Mouse (Mus musculus) spleen, postnatal 14 days (tissue): ENCODE data around the gene Pin1.
"Not testable (repeated sequence)": the region's sequence is repeated elsewhere in the genome, so short reads cannot be mapped to it uniquely, and the experiment has no call there.

Source experiments
- DNase-seq, 2 experiments: peaks; one replicate each; pipeline ENCODE4 v3.0.0; 2021 to 2022; ENCODE audit warnings: low spot score in 2 of 2

Pin1 gene

GRCm38 (mm10) chr9:20651602-20652259 is at the start of gene Pin1:
Pin1 (plus strand) TSS chr9:20652095.
- DNase-seq, result peak; percentile 92 to 94

- DNase-seq, result no peak
Measured at GRCm38 (mm10) chr9:20606269-20606668, 45.6 kb upstream of the Pin1 start.

GRCm38 (mm10) chr9:20607100-20607974 is 44.6 kb upstream of the Pin1 start:
- peak; percentile 69 to 75 for DNase-seq

GRCm38 (mm10) chr9:20609831-20610464 is 41.9 kb upstream of the Pin1 start:
- no peak for DNase-seq

DNA sequence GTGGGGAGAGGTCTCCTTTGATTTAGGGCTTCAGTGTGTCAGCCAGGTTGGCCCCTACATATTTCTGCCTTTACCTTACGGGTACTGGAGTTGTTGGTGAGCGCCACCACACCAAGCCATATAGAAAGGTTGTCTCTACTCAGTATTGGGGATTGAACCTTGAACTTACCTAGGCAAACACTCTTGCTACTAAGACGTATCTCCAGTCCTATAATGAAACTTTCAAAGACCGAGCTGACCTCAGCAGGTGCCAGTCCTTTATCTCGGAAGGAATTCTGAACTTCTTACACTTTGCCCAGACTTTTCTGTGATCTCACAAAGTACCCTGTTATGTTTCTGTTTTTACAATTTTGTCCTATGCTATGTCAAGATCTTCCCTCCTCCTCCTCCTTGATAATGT is 39.9 kb upstream of the Pin1 start:
- no peak for DNase-seq

DNA sequence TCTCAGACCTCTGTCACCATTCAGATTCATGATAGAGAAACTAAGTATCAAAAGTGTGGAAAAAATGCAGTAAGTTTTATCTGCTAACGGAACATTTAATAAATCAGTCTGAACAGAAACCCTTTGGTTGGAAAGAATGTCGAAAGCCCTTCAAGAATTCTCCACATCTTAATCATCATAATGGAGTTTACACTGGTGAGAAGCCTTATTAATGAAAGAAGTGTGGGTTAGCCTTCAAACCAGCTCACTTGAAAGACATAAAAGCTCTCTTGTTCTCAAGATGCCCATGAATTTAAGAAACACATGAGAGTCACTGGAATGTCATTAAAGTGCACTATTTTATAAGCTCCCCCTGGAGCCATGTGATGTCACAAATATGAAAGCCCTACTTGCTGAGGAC is 35.2 kb upstream of the Pin1 start:
- DNase-seq, result no peak

- DNase-seq, result no peak
Measured at GRCm38 (mm10) chr9:20631332-20631731, 20.6 kb upstream of the Pin1 start.

DNA sequence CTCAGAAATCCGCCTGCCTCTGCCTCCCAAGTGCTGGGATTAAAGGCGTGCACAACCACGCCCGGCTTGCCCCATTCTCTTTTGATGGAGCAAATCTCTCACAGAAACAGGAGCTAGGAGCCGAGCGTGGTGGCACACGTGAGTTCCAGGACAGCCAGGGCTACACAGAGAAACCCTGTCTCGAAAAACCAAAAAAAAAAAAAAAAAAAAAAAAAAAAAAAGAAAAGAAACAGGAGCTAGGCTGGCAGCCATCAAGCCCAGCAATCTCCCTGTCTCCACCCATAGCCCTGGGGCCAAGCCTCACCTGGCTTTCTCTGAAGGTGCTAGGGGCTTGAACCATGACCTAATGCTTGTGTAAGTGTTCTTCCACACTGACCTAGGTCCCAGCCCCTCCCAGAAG is 16.2 kb upstream of the Pin1 start:
- DNase-seq, result not testable (repeated sequence)

DNA sequence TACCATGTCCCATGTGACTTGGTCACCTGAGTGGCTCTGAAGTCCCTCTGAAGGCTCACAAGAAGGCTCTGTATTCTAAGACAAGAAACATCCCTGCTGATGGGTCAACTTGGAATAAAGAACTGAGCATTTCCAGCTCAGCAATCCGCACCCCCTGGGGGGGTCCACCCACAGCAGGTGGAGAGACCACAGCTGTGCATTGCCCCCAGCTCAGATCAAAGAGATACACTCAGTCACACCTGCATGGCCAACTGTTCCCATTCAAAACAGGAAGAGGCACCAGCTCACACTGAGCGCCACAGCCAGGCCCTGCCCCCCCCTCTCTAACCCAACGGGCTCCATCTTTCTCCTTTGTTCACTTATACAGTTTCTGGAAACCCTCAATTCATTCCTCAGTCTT is 15.6 kb upstream of the Pin1 start:
- peak; percentile 22 to 31 for DNase-seq

- DNase-seq, result no peak
Measured at GRCm38 (mm10) chr9:20636790-20637189, 15.1 kb upstream of the Pin1 start.

DNA sequence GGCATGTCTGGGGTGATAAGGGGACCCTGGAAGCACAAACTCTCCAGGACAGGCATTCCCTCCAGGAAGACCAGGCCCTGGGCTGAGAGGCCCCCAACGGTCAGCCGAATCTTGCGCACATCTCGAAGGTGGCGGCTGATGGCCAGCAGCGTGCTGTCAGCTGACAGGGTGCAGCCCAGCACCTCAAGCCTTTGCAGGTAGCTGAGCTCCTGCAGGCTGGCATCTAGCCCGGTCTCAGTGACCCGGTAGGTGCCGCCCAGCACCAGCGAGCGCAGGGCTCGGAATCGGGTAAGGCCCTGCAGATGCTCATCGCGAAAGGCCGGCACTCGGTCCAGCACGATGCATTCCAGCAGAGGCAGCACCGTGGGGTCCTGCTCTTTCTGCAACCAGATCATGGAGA is 13.3 kb upstream of the Pin1 start:
- no peak for DNase-seq

DNA sequence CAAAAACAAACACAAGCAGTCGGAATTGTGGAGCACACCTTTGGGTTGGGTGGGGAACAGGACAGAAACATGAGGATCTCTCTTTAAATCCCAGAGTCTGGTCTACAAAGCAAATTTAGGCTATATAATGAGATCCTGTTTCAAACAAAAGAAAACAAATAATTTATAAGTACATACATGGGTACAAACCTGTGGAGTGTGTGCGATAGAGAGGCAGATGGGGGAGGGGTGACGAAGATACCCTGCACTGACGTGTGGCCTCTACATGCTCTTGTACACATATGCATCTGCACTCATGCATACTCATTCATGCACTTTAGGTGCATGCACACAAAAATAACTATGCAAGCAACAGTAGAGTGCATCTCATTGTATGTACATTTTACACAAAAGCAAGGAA is 12.4 kb upstream of the Pin1 start:
- DNase-seq, result no peak

- DNase-seq, result no peak
Measured at GRCm38 (mm10) chr9:20641501-20641900, 10.4 kb upstream of the Pin1 start.

DNA sequence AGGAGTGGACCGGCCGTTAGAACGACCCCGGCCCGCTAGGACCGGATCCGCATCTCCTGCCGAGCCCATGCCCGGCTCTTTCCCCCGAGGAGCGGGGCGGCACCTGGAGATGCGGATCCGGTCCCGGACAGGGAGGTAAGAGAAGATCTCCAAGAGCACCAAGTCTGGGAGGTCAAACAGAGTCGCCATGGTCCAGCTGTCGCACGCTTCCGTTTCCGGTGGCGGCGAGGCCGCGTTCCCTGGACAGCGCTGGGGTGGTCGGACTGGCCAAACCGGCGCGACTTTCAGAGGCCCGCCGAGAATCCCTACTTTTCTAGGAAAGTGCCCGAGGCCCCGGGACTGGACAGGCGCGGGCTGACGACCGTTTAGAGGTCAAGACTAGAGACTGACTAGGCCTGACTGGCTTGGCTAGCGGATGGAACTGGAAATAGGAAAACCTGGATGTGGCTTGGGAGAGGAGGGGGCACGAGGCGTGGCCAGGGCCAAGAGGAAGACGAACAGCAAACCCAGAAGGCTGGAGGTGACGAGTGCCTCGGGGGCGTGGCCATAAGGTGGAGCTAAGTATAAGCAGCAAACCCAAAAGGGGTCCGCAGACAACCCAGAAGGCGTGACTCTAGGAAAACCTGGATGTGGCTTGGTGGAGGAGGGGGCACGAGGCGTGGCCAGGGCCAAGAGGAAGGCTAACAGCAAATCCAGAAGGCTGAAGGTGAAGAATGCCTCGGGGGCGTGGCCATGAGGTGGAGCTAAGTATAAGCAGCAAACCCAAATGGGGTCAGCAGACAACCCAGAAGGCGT is 9.6 kb upstream of the Pin1 start, which contains the start of gene Ubl5:
Gene Ubl5 (plus strand): TSS at position 778 of the 795 bp plus-strand sequence.
- DNase-seq, result peak; percentile 51 to 64

DNA sequence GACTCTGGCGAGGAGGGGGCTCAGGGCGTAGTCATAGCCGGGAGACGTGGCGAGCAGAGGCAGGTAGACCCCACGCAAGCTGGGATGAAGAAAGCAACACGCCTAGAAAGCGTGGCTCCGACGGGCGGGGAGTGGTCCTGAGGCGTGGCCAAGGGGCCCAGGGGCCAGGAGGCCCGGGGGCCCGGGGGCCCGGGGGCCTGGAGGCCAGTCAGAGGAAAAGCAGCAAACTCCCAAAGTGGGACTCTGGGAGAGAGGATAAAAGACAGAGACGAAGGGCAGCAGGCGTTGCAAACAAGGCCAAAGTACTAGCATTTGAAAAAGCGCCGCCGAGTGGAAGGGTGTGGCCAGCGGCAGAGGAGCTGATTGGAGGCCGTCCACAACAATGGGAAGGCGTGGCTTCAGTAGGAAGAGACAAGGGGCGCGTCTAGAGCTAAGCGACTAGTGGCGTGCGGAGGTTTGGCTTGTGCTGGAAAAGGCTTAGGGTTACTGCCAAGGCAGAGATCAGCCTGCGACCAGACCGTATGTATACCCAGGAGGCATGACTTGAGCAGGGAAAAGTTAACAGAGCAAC is 8.9 kb upstream of the Pin1 start:
- DNase-seq, result peak; percentile 55 to 74

- no peak for DNase-seq
Measured at GRCm38 (mm10) chr9:20643781-20644180, 8.1 kb upstream of the Pin1 start.

GRCm38 (mm10) chr9:20644360-20645081 is 7.4 kb upstream of the Pin1 start, which contains the start of gene Fbxl12:
Fbxl12 (minus strand) TSS chr9:20644767.
- DNase-seq, result peak; percentile 52 to 67

GRCm38 (mm10) chr9:20645121-20645520 is 6.8 kb upstream of the Pin1 start:
- no peak for DNase-seq

DNA sequence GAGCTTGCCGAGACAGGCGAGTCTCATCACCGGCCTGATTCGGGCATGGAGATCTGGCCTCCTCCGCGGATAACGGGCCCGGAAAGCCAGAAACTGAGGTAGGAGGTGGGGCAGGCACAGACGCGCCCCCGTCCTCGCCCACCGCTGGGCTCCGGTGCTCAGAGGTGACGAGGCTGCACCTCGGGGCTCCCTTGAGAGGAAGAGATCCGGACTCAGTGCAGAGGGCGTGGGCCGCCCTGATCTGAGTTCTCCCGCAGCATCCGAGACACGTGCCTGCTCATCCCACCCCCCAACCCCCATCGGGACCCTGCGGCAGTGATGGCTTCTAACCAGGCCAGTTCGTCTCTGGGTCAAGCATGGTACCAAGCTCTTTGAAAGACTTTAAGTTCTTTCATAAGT is 364 bp downstream of the Pin1 start:
- DNase-seq, result no peak

DNA sequence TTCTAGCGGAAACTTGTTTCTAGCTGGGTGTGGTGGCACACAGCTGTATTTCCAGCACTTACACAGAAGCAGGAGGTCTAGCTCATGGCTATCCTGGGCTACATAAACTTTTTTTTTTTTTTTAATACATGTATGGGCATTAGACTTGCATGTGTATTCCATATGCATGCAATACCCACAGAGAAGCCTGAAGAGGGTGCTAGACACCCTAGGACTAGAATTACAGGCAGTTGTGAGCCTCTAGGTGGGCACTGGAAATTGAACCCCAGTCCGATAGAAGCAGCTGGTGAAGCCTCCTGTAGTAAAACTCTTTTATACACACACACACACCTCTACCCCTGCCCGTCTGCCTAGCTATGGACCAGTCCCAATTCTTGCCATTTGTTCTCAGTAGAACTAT is 2.0 kb downstream of the Pin1 start:
- no peak for DNase-seq

GRCm38 (mm10) chr9:20657546-20657945 is 5.7 kb downstream of the Pin1 start:
- DNase-seq, result no peak
